Mouse (Mus musculus): ENCODE measurements around the gene Olfr1042.
"Not testable (repeated sequence)": the region's sequence is repeated elsewhere in the genome, so short reads cannot be mapped to it uniquely, and the experiment has no call there.

Gene Olfr1042

DNA sequence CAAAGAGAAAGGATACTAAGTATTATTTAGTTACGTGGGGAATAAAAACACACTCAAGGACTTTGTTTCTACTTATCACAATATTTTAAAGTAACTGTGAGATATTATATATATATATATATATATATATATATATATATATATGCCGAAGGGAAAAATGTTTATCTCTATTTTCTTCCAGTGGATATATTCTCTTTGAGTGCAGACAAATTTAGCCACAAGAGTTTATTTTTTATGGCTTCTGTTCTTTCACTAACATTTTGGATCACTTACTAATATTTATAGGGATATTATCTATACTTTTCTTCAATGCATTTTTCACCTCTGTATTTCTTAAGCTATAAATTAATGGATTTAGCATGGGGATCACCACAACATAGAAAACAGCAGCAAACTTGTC, at the start of gene Olfr1042:
Olfr1042 (minus strand) TSS at position 101 of the 400 bp plus-strand sequence.
- DNase-seq (ENCODE audit: extremely low read depth, low read depth, low spot score), result no peak

DNA sequence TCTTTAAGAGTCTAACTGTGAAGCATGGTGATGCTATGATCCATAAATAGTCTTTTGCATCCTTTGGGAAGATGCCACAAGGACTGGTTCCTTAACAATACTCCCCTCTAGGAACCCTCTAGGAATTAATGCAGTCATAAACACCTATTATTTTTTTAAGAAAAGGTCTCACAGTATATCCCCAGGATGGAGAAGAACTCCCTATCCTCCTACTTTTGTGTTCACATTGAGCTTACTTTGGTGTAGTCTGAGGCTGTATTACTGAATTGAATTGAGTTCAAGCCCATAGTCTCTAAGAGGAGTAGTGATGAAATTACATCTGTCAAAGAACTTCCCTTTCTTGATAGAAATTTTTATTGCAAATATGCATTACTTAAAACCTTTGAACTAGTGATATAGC, 41.3 kb upstream of the Olfr1042 start, which contains the start of gene Olfr1045:
Olfr1045 (minus strand) TSS at position 101 of the 400 bp plus-strand sequence.
- DNase-seq (ENCODE audit: extremely low read depth, low read depth, low spot score), result no peak

DNA sequence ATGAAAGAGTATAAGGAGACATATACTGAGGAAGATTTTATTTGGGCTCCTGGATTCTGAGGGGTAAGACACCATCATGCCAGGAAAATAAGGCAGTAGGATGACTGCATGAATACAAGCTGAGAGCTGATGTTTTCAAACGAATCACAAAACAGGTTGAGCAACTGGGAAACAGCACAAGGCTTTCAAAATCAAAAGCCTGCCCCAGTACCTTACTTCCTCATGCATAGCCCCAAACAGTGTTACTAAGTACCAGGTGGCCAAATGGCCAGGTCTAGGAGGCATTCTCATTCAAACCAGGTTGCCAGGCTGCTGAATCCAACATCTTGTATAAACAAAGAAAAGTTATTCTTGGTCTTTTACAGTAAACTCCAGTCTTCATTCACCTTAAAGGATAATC, 34.2 kb upstream of the Olfr1042 start:
- no peak for DNase-seq (ENCODE audit: extremely low read depth, low read depth, low spot score)

DNA sequence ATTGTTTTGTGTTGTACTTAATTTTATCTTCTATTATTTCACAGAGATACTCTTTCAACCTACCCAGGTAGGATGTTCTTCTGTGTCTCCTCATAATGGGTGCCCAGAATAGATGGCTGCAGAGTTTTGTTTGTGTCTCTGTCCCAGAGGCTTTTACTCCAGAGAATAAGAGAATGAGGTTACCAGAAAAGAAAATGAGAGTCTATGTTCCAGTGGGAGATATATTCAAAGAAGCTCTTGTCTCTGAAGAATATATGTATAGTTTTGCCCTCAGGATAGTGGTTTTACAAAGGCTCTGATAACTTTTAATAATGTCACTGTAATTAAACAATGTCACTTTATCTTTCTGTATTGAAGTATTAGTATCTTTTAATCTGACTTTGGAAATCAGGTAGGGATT, 23.9 kb upstream of the Olfr1042 start, which contains the start of gene Olfr52:
Olfr52 (minus strand) TSS at position 101 of the 400 bp plus-strand sequence.
- no peak for DNase-seq (ENCODE audit: extremely low read depth, low read depth, low spot score)

DNA sequence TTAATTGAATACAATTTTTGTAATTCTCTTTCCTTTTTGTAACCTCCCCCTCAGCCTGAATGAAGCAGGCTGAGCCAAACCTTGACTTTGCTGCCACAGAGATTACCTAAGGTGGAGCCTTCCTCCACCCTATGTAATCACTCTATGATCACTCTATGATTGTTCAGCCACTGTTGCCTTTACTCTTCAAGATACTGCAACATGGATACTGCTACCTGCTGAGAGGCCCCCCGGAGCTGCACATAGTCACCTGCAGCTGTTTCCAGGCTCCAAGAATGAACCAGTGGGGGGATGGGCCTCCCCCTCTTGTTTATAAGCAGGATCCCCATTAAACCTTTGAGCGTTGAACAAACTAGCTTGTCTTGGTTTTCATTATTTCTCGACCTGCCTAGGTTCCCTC, 18.3 kb upstream of the Olfr1042 start:
- DNase-seq (ENCODE audit: extremely low read depth, low read depth, low spot score), result no peak

DNA sequence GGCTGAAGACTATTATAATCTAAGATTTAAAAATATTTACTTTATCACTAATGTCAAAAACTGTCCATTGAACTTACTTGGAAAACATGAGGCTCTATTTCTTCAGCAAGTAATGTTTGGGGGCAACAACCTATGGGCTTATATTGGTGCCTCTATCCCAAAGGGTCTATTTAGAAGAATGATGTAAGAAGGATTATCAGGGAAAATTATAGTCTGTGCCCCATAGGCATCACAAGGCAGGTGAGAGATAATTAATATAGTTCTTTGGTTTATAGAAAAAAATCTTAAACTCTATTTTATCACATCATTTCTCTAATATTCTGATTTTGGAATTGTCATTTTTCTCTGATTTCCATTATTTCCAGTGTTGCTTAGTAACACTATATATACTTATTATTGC, 16.1 kb upstream of the Olfr1042 start, which contains the start of gene Olfr1044:
Olfr1044 (minus strand) TSS at position 101 of the 400 bp plus-strand sequence.
- no peak for DNase-seq (ENCODE audit: extremely low read depth, low read depth, low spot score)

DNA sequence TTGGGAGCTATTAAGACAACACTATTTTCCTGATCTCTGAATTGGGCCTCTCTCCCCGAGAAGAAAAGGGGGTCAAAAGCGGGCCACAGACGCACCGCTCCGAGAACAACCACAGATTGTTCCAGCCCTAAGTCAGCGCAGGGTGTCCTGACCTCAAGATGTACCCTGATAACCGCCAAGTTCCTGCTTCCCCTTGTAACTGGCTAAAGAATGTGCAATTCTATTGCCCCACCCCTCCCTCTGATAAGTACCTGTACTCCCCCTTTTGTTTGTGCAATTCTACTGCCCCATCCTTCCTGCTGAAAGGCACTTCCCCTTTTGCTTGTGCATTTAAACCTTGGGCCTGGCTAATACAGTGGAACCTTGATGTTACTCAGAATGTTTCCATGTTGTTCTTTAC, 13.8 kb upstream of the Olfr1042 start:
- not testable (repeated sequence) for DNase-seq (ENCODE audit: extremely low read depth, low read depth, low spot score)

DNA sequence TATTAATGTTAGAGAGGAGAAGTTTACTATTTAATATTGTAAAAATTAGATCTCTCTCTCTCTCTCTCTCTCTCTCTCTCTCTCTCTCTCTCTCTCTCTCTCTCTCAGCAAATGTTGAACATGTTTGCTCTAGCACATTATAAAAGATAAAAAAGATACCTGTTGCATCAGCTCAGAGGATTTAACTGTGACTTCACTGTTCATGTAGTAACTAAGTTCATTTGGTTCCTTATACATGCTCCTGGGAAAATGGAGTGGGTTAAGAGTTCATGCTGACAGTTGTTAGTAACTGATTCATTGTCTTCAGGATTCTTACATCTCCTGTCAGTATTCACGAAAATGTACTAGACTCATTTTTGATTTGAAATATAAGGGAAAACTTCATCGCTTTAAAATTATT, 5.8 kb upstream of the Olfr1042 start, which contains the start of gene Olfr1043:
Olfr1043 (minus strand) TSS at position 101 of the 400 bp plus-strand sequence.
- no peak for DNase-seq (ENCODE audit: extremely low read depth, low read depth, low spot score)

DNA sequence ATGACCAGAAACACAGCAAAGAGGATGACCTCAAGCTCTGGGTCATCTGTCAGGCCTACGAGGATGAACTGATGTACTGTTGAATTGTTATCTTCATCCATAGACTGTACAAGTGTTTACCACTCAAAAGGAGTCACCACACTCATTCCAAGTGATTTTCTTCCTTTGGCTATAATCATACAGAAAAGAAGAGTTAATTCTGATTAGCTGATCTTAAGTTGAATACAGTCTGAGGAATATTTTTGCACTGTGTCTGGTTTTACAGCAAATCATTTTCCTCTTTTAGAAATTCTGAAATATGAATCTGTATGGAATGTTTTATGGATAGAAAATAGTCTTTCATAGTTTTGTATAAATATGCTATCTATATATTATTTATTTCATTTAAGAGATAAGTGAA, 15.0 kb downstream of the Olfr1042 start, which contains the start of gene Olfr1040:
Olfr1040 (minus strand) TSS at position 101 of the 400 bp plus-strand sequence.
- DNase-seq (ENCODE audit: extremely low read depth, low read depth, low spot score), result no peak

DNA sequence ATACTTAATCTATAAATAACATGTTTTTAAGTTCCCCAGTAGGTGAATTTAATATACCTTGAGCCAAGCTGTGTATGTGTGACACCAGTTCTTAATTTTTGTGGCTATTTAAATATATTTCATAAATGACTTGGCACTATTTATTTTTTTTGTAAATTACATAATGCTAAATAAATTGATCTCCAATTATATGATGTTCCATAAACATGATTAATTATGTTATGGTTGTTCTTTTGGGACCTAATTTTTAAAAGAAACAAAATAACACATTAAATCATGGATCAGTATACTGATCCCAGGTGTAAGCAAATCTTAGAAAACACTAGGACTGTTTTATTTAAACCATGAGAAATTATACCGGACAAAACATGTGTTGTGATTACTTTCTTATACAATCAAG, 25.8 kb downstream of the Olfr1042 start, which contains the start of gene Olfr1039:
Olfr1039 (minus strand) TSS at position 101 of the 400 bp plus-strand sequence.
- no peak for DNase-seq (ENCODE audit: extremely low read depth, low read depth, low spot score)
